Mouse (Mus musculus) layer of hippocampus, adult 18-20 months (tissue): ENCODE data around the gene Sncb. TPM values are rescaled to one million over a fixed set of nuclear protein-coding genes. Genes with fewer than 3 reads are reported as not detected.

Experiments
- DNase-seq, 2 experiments: peaks; one replicate each; pipeline ENCODE4 v3.0.0; 2022; ENCODE audit warnings: low spot score in 2 of 2
- total RNA-seq, 2 experiments: library from RNA; stranded (reverse); gene quantifications; 2 replicates each; pipeline ENCODE4 v1.2.3; 2021

Gene Sncb
- total RNA-seq, 2 experiments from 2014 or later: 687 to 705 TPM

- no peak for DNase-seq
Measured at GRCm38 (mm10) chr13:54749864-54750411, 16.5 kb downstream of the Sncb start, which contains the start of gene Gprin1. Gene Gprin1 (minus strand): TSS chr13:54749874.

- DNase-seq: peak in 1 of 2 experiments; percentile 73
Measured at GRCm38 (mm10) chr13:54749061-54749863, 17.1 kb downstream of the Sncb start.

- DNase-seq: no peak
Measured at GRCm38 (mm10) chr13:54748721-54749060, 17.7 kb downstream of the Sncb start.

GRCm38 (mm10) chr13:54748190-54748589, 18.2 kb downstream of the Sncb start:
- DNase-seq: no peak

GRCm38 (mm10) chr13:54746896-54747295, 19.5 kb downstream of the Sncb start:
- no peak for DNase-seq

- DNase-seq: no peak
Measured at GRCm38 (mm10) chr13:54746110-54746509, 20.3 kb downstream of the Sncb start.

GRCm38 (mm10) chr13:54738213-54738601, 28.2 kb downstream of the Sncb start:
- no peak for DNase-seq

GRCm38 (mm10) chr13:54737488-54738212, 28.7 kb downstream of the Sncb start:
- DNase-seq: no peak

GRCm38 (mm10) chr13:54736931-54737330, 29.5 kb downstream of the Sncb start:
- DNase-seq: no peak

GRCm38 (mm10) chr13:54726131-54726530, 40.3 kb downstream of the Sncb start:
- no peak for DNase-seq

- DNase-seq: no peak
Measured at GRCm38 (mm10) chr13:54723143-54723542, 43.3 kb downstream of the Sncb start.

- DNase-seq: peak in 1 of 2 experiments; percentile 81
Measured at GRCm38 (mm10) chr13:54716916-54717315, 49.5 kb downstream of the Sncb start.

- peak in 1 of 2 experiments; percentile 20 for DNase-seq
Measured at GRCm38 (mm10) chr13:54714996-54715395, 51.4 kb downstream of the Sncb start.

GRCm38 (mm10) chr13:54714393-54714792, 52.0 kb downstream of the Sncb start:
- no peak for DNase-seq

GRCm38 (mm10) chr13:54710866-54711265, 55.5 kb downstream of the Sncb start:
- DNase-seq: no peak

Other genes with a start within 250 kb of the Sncb start
- 100 to 1,000 TPM; 145 to 151 TPM for gene 4833439L19Rik, start 201.2 kb downstream of the Sncb start, total RNA-seq
- gene Arl10, start 191.6 kb downstream of the Sncb start, total RNA-seq: 10 to 100 TPM; 35.9 to 38.7 TPM
- gene Nop16, start 176.5 kb downstream of the Sncb start, total RNA-seq: 10 to 100 TPM; 25.0 to 26.1 TPM
- 100 to 1,000 TPM; 170 to 174 TPM for gene Higd2a, start 176.4 kb downstream of the Sncb start, total RNA-seq
- 100 to 1,000 TPM; 263 to 281 TPM for gene Cltb, start 155.3 kb downstream of the Sncb start, total RNA-seq
- 10 to 100 TPM; 52.8 to 56.7 TPM for gene Faf2, start 144.8 kb downstream of the Sncb start, total RNA-seq
- 100 to 1,000 TPM; 164 to 179 TPM for gene Rnf44, start 72.7 kb downstream of the Sncb start, total RNA-seq
- gene Cdhr2, start 65.1 kb downstream of the Sncb start, total RNA-seq: under 1 TPM; 0.20 to 0.22 TPM
- 100 to 1,000 TPM; 146 to 150 TPM for gene Gprin1, start 16.7 kb downstream of the Sncb start, total RNA-seq
- gene Eif4e1b, start 17.4 kb upstream of the Sncb start, total RNA-seq: not detected
- 10 to 100 TPM; 75.8 to 78.0 TPM for gene Tspan17, start 22.8 kb upstream of the Sncb start, total RNA-seq
- 100 to 1,000 TPM; 160 to 161 TPM for gene Unc5a, start 182.8 kb upstream of the Sncb start, total RNA-seq